Mouse (Mus musculus) midbrain, embryonic 15.5 days (tissue): ENCODE measurements around the gene Stag1. TPM values are rescaled to one million over a fixed set of nuclear protein-coding genes. Genes with fewer than 3 reads are reported as not detected.

ENCODE experiments used
- ATAC-seq: fragments of 200-750 bp; cut with Nextera tagmentation; replicated peaks from 2 replicates; pipeline ENCODE4 v1.8.0; 2017; ENCODE audit warnings: moderate TSS enrichment
- H3K27ac ChIP-seq: fragments of 300-500 bp; sonication (generic); 2 replicates; pipeline ENCODE4 v1.5.1; 2015; ENCODE audit warnings: mild to moderate bottlenecking, inconsistent platforms
- H3K27me3 ChIP-seq: fragments of 300-500 bp; sonication (generic); replicated peaks from 2 replicates; pipeline ENCODE4 v1.6.1; 2015; ENCODE audit warnings: inconsistent platforms
- H3K36me3 ChIP-seq: fragments of 300-500 bp; sonication (generic); replicated peaks from 2 replicates; pipeline ENCODE4 v1.6.1; 2015; ENCODE audit warnings: inconsistent platforms
- H3K4me1 ChIP-seq: fragments of 300-500 bp; sonication (generic); 2 replicates; pipeline ENCODE4 v1.6.1; 2015; ENCODE audit warnings: inconsistent platforms
- H3K4me2 ChIP-seq: fragments of 300-500 bp; sonication (generic); 2 replicates; pipeline ENCODE4 v1.6.1; 2015; ENCODE audit warnings: inconsistent platforms, mild to moderate bottlenecking, moderate library complexity
- H3K4me3 ChIP-seq: fragments of 300-500 bp; sonication (generic); 2 replicates; pipeline ENCODE4 v1.5.1; 2015; ENCODE audit warnings: mild to moderate bottlenecking, inconsistent platforms
- H3K9ac ChIP-seq: fragments of 300-500 bp; sonication (generic); 2 replicates; pipeline ENCODE4 v1.6.1; 2015; ENCODE audit warnings: mild to moderate bottlenecking, inconsistent platforms
- H3K9me3 ChIP-seq: fragments of 300-500 bp; sonication (generic); 2 replicates; pipeline ENCODE4 v1.6.1; 2016; ENCODE audit warnings: inconsistent platforms
- WGBS: fragments of 180-500 bp; shearing (Covaris S2); methylation state at CpG from one replicate; pipeline ENCODE4 v1.1.7; 2015; ENCODE audit warnings: mixed read lengths; 5-methylcytosine and 5-hydroxymethylcytosine counted together
- polyA plus RNA-seq: library from polyadenylated mRNA; unstranded; fragments of >200 nt; fragmentation: Nextera tagmentation; extraction: Ambion mirVana; gene quantifications from 2 replicates; pipeline ENCODE4 v1.2.1, GENCODE M21; 2015

The Stag1 gene
- polyA plus RNA-seq, 1 experiment from 2014 or later, result 33.7 TPM

GRCm38 (mm10) chr9:100647774-100648323 lies 50.3 kb downstream of the Stag1 start:
- no peak for ATAC-seq
- H3K9me3 ChIP-seq, result no peaks in the 10 kb centered on the region
- WGBS, result 94% methylated on average over 2 of the region's 2 CpGs
- no peak overlapping the region for H3K4me3 ChIP-seq
- peaks cover 12% of the 10 kb centered on the region for H3K4me1 ChIP-seq
- H3K9ac ChIP-seq, result no peak overlapping the region
- H3K36me3 ChIP-seq, result no peaks in the 10 kb centered on the region
- no peaks in the 10 kb centered on the region for H3K27me3 ChIP-seq
- H3K27ac ChIP-seq, result no peak overlapping the region
- H3K4me2 ChIP-seq, result no peak overlapping the region

GRCm38 (mm10) chr9:100654104-100654503 lies 56.5 kb downstream of the Stag1 start:
- WGBS, result 85% methylated on average over 3 of the region's 3 CpGs
- ATAC-seq, result no peak
- Histone ChIP-seq H3K27ac (no peak overlapping the region), H3K4me3 (no peak overlapping the region), H3K4me1 (no peaks in the 10 kb centered on the region), H3K9me3 (no peaks in the 10 kb centered on the region), H3K4me2 (no peak overlapping the region), H3K27me3 (no peaks in the 10 kb centered on the region), H3K36me3 (no peaks in the 10 kb centered on the region), H3K9ac (no peak overlapping the region)

- 93% methylated on average over 4 of the region's 4 CpGs for WGBS
- H3K4me3 ChIP-seq, result no peak overlapping the region
- H3K9ac ChIP-seq, result no peak overlapping the region
- no peaks in the 10 kb centered on the region for H3K4me1 ChIP-seq
- no peak overlapping the region for H3K27ac ChIP-seq
- no peak overlapping the region for H3K4me2 ChIP-seq
- no peaks in the 10 kb centered on the region for H3K36me3 ChIP-seq
- no peaks in the 10 kb centered on the region for H3K9me3 ChIP-seq
- ATAC-seq, result no peak
- no peaks in the 10 kb centered on the region for H3K27me3 ChIP-seq
These were observed 58.5 kb downstream of the Stag1 start for GRCm38 (mm10) chr9:100656058-100656457.

GRCm38 (mm10) chr9:100660587-100660986 lies 63.0 kb downstream of the Stag1 start:
- Histone ChIP-seq H3K4me3 (no peak overlapping the region), H3K9me3 (no peaks in the 10 kb centered on the region), H3K27ac (no peak overlapping the region), H3K9ac (no peak overlapping the region), H3K36me3 (no peaks in the 10 kb centered on the region), H3K4me1 (no peaks in the 10 kb centered on the region), H3K27me3 (no peaks in the 10 kb centered on the region), H3K4me2 (no peak overlapping the region)
- ATAC-seq, result no peak

- Histone ChIP-seq H3K27ac (no peak overlapping the region), H3K4me1 (no peaks in the 10 kb centered on the region), H3K36me3 (no peaks in the 10 kb centered on the region), H3K9me3 (no peaks in the 10 kb centered on the region), H3K9ac (no peak overlapping the region), H3K27me3 (no peaks in the 10 kb centered on the region), H3K4me3 (no peak overlapping the region), H3K4me2 (no peak overlapping the region)
- ATAC-seq, result no peak
- 92% methylated on average over 4 of the region's 4 CpGs for WGBS
These were observed 66.0 kb downstream of the Stag1 start for GRCm38 (mm10) chr9:100663473-100664134.

- Histone ChIP-seq H3K27ac (no peak overlapping the region), H3K9me3 (no peaks in the 10 kb centered on the region), H3K27me3 (no peaks in the 10 kb centered on the region), H3K36me3 (no peaks in the 10 kb centered on the region), H3K4me3 (no peak overlapping the region), H3K4me2 (no peak overlapping the region), H3K4me1 (no peaks in the 10 kb centered on the region), H3K9ac (no peak overlapping the region)
- no peak for ATAC-seq
- whole genome bisulfite sequencing, result 85% methylated on average over 5 of the region's 5 CpGs
These were observed 72.6 kb downstream of the Stag1 start for GRCm38 (mm10) chr9:100670151-100670550.

- H3K36me3 ChIP-seq, result no peaks in the 10 kb centered on the region
- H3K27me3 ChIP-seq, result no peaks in the 10 kb centered on the region
- no peak overlapping the region for H3K4me2 ChIP-seq
- H3K9me3 ChIP-seq, result no peaks in the 10 kb centered on the region
- H3K4me3 ChIP-seq, result no peak overlapping the region
- ATAC-seq, result no peak
- H3K4me1 ChIP-seq, result no peaks in the 10 kb centered on the region
- no peak overlapping the region for H3K27ac ChIP-seq
- H3K9ac ChIP-seq, result no peak overlapping the region
These were observed 81.4 kb downstream of the Stag1 start for GRCm38 (mm10) chr9:100679036-100679435.

GRCm38 (mm10) chr9:100682285-100682684 lies 84.7 kb downstream of the Stag1 start:
- H3K27ac ChIP-seq, result no peak overlapping the region
- peaks cover 16% of the 10 kb centered on the region for H3K4me1 ChIP-seq
- no peaks in the 10 kb centered on the region for H3K36me3 ChIP-seq
- H3K9ac ChIP-seq, result no peak overlapping the region
- no peak overlapping the region for H3K4me3 ChIP-seq
- H3K4me2 ChIP-seq, result no peak overlapping the region
- H3K9me3 ChIP-seq, result no peaks in the 10 kb centered on the region
- ATAC-seq, result no peak
- H3K27me3 ChIP-seq, result no peaks in the 10 kb centered on the region

- H3K27ac ChIP-seq, result peak overlapping the region; percentile 55
- no peak overlapping the region for H3K9ac ChIP-seq
- H3K9me3 ChIP-seq, result no peaks in the 10 kb centered on the region
- H3K4me2 ChIP-seq, result peak overlapping the region; percentile 15; the same call in 1 of the 2 replicates
- peak; percentile 91 for ATAC-seq
- 11% methylated on average over 3 of the region's 3 CpGs for WGBS
- H3K27me3 ChIP-seq, result no peaks in the 10 kb centered on the region
- peaks cover 16% of the 10 kb centered on the region for H3K4me1 ChIP-seq
- H3K36me3 ChIP-seq, result no peaks in the 10 kb centered on the region
- no peak overlapping the region for H3K4me3 ChIP-seq
These were observed 88.3 kb downstream of the Stag1 start for GRCm38 (mm10) chr9:100685769-100686487.

GRCm38 (mm10) chr9:100689765-100690316 lies 92.2 kb downstream of the Stag1 start:
- H3K4me2 ChIP-seq, result no peak overlapping the region
- no peak for ATAC-seq
- H3K9me3 ChIP-seq, result no peaks in the 10 kb centered on the region
- no peak overlapping the region for H3K27ac ChIP-seq
- no peak overlapping the region for H3K9ac ChIP-seq
- no peaks in the 10 kb centered on the region for H3K27me3 ChIP-seq
- no peaks in the 10 kb centered on the region for H3K36me3 ChIP-seq
- H3K4me3 ChIP-seq, result no peak overlapping the region
- WGBS, result 90% methylated on average over 3 of the region's 3 CpGs
- H3K4me1 ChIP-seq, result peaks cover 13% of the 10 kb centered on the region

- Histone ChIP-seq H3K4me3 (no peak overlapping the region), H3K27ac (no peak overlapping the region), H3K9me3 (no peaks in the 10 kb centered on the region), H3K27me3 (no peaks in the 10 kb centered on the region), H3K9ac (no peak overlapping the region), H3K4me2 (no peak overlapping the region), H3K36me3 (no peaks in the 10 kb centered on the region), H3K4me1 (no peaks in the 10 kb centered on the region)
- WGBS, result 91% methylated on average over 1 of the region's 1 CpGs
- ATAC-seq, result no peak
These were observed 94.6 kb downstream of the Stag1 start for GRCm38 (mm10) chr9:100692239-100692638.

GRCm38 (mm10) chr9:100696537-100696936 lies 98.9 kb downstream of the Stag1 start:
- Histone ChIP-seq H3K36me3 (no peaks in the 10 kb centered on the region), H3K27me3 (no peaks in the 10 kb centered on the region), H3K9me3 (no peaks in the 10 kb centered on the region), H3K4me3 (no peak overlapping the region), H3K9ac (no peak overlapping the region), H3K4me2 (no peak overlapping the region), H3K4me1 (no peaks in the 10 kb centered on the region), H3K27ac (no peak overlapping the region)
- 86% methylated on average over 2 of the region's 2 CpGs for WGBS
- ATAC-seq, result no peak
